Mouse (Mus musculus) right cerebral cortex, postnatal 14 days (tissue): ENCODE measurements around the gene Fhit.

Source experiments
- DNase-seq: peaks from one replicate; pipeline ENCODE4 v3.0.0; 2022

The Fhit gene

DNA sequence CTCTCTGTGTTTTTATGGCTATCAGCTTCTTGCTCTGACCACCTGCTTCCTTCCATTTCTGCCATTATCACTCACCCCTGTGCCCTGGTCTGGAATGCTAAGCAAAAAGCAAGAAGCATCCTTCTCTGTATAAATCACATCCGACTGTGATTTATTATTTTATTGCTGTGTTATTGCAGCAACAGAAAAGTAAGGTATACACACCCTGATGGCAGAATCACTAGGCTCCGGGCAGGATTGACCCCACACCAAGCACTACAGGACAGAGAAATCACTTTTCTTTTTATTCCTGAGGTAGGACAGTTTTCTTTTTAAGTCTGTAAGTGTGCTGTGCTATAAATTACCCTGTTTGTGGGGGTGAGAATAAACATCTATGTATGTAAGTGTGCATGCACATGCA is 460.1 kb downstream of the Fhit start:
- no peak for DNase-seq

GRCm38 (mm10) chr14:10680041-10680440 is 481.8 kb downstream of the Fhit start:
- DNase-seq, result no peak

DNA sequence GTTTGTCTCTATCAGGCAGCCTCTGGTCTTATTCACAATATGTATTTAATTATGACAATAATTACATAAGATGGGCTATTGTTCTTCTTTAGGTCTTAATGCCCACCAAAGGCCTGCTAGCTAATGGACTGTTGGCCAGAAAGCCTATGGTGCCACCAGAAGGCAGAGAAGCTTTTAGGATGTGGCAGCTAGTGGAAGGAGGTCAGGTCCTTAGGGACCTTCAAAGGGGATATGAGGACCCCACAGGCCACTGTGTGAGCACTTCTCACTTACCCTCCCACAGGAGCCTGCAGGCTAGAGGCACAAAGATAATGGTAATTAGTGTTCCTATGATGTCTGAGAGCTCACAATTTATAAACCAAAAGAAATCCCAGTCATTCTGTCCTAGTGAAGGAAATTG is 482.2 kb downstream of the Fhit start:
- no peak for DNase-seq

DNA sequence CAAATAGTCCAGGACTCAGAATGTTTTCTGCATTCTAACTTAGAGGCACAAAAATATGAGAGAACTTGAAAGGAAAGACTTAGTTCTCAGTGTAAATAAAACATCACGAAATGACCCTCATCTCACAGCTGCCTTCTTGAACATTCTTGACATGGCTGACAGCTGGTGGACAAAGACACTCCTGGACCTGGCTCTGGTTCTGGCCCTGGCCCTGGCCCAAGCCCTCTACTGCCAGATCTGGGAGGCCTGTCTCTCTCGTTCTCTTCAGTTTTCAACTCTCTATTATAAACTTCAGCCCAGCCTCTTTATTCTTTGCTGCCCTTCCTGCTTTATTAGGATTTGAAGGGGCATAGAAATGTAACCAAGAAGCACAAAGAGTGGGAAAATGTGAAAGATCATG is 484.2 kb downstream of the Fhit start:
- DNase-seq, result no peak

- no peak for DNase-seq
These were observed 501.6 kb downstream of the Fhit start for GRCm38 (mm10) chr14:10660247-10660646.

DNA sequence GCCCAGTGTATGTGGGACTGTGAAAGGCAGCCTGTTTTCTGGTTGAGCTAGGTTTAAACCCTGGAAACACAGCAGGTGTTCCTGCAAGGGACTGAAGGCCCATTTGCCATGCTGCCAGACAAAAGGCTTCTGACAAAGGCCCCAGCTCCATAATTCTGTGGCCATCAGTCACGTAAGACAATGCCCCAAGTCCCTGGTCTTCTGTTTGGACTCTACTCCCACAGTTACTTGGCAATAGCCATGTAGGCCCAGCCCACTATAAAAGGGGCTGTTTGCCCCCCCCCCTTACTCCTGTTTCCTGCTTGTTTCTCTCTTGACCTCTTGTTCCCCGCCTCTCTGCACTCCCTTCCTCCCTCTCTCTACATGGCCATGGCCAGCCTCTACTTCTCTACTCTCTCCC is 502.5 kb downstream of the Fhit start:
- DNase-seq, result no peak

DNA sequence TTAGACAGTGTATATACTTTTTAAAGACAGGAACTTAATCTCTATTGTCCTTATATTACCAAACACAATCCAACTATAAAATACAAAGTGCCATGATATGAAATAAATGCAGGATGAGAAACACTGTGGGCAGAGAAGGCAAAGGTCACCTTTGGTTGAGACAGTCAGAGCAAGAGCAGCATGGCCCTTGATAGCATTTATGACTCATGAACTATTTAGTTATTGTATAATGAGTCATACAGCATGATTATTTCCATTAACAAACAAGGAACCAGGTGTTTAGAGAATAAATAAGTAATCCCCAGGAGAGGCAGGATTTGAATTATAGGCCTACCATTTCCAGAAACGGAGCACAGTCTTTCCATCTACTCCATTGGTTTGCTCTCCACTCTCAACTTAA is 503.6 kb downstream of the Fhit start:
- DNase-seq, result no peak

DNA sequence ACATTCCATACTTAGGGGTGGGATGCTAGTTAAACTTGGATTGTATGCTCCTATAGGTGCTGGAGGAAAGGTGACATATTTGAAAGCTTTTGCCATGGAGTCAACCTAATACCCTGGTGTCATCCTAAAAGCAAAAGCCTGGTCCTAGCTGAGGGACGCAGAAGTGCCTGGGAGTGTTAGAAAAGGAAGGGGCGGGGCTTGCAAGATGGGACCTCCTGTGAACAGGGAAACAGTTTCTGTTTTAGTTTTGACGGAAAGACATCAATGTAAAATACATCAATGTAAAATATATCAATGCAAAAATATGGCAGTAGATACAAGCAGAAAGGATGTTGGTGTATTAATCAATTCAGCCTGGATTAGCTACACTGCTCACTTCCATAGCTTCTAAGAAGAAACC is 504.5 kb downstream of the Fhit start:
- no peak for DNase-seq

GRCm38 (mm10) chr14:10655842-10656241 is 506.0 kb downstream of the Fhit start:
- no peak for DNase-seq

DNA sequence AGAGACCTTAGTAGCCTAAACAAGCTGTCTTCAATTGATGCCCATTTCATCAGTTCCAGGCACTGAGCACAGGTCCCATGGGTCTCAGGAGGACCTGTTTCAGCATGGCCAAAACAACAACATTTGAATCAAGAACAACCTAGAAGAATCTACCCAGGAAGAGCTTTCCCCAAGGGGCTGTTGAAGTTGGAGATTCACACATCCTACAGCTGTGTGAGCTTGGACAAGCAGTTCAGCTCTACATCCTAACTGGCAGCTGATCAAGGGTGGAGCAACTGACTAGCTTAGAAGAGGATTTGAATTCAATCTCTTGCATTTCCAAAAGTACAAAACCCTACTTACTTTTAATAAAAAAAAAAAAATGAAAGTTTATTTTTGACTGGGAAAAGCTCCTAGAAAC is 514.0 kb downstream of the Fhit start:
- DNase-seq, result no peak

GRCm38 (mm10) chr14:10631783-10632182 is 530.1 kb downstream of the Fhit start:
- DNase-seq, result no peak

DNA sequence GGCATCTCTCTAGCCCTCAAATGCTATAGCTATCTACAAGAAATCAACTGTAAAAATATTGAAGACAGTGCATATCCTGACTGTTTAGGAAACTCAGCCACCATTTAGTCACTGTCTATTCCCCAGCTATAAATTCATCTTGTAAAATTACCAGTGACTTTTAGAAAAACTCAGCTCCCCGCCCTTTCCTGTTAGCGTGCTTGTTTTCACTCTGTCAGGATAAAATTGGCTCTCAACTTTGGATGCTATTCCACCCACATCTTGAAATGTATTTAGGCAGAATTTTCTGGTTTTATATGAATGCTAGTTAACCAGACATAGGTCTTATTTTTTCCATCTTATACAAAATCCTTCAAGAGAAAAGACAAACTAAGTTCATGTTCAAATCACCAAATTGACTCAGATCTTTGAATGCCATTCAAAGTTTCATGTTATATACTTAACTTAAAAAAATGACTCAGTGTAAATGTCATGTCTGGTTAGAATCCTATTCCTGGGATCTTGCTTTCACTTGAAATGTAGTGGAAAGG is 530.9 kb downstream of the Fhit start:
- DNase-seq, result no peak

GRCm38 (mm10) chr14:10593467-10593866 is 568.4 kb downstream of the Fhit start:
- DNase-seq, result no peak

DNA sequence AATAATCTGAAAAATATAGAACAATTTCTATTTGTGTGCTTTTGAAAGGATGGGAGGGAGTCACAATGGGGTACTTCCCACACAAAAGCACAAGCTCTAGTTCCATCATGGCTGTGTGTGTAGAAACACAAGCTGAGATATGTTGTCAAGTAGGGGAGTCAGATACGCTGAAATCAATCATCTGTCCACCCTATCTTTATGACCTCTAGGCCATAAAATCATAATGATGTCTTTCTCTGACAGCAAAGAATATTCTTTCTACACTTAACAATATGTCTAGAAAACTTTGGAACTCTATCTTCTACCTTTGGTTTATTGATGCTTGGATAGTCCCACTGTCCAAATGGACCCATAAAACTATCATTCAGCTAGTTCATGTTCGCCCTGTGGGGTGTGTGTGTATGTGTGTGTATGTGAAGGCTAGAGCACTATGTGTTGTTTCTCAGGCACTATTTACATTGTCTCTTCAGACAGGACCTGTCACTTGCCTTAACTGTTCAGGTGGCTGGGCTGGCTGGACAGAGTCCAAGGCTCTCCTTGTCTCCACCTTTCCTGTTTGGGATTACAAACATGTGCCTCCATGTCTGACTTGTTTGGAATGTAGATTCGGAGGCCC is 592.8 kb downstream of the Fhit start:
- DNase-seq, result no peak

- no peak for DNase-seq
These were observed 594.1 kb downstream of the Fhit start for GRCm38 (mm10) chr14:10567771-10568170.

DNA sequence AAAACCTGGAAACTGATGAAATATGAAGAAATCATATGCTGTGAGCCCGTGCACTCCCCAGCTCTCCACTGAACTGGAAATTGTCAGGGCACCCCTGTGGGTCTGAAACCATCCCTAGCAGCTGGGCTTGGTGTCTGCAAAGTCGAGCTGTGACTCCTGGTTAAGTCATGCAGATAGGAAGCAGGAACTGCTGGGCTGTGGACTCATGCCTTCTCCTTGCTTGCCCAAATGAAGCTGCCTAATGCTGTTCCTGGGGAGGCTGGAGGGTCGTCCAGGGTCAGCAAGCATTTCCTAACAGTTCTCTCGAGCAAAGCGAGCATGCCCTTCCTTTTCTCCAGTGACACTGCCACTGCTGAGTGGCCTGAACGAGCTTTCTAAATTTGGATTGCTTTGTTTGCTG is 607.1 kb downstream of the Fhit start:
- no peak for DNase-seq

- no peak for DNase-seq
These were observed 613.2 kb downstream of the Fhit start for GRCm38 (mm10) chr14:10548632-10549031.

DNA sequence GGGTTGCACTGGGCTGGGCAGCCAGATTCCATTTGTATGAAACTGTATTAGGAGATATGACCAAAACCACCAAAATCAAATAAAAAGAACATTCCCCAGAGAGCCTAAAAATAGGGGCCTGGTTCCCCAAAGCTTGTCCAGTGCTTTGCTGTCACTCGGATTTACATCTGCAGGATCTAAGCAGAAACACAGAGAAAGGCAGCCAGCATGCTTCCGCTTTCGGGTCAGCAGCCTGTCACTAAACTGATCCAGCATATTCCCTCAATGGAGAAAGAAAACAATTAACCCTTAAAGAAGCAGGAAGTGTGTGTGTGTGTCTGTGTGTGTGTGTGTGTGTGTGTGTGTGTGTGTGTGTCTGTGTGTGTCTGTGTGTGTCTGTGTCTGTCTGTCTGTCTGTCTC is 615.9 kb downstream of the Fhit start:
- DNase-seq, result no peak

DNA sequence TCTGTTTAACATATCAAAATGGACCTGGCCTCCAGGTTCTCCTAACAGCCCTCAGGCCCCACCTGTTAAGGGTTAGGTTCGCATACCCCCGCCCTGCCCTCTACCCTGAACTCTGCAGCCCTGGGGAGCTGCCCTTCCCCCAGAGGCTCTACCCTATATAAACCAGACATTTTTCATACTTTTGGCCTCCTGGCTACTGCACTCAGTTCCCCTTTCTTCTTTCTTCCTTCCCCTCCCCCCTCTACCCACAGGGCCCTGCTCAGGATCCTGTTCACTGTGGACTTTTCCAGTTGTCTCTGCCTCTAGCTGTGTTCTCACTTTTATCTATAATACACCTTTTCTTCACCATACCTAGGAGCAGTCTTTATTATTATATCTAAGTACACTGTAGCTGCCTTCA is 627.0 kb downstream of the Fhit start:
- DNase-seq, result no peak

- no peak for DNase-seq
These were observed 629.9 kb downstream of the Fhit start for GRCm38 (mm10) chr14:10531748-10532500.

- DNase-seq, result no peak
These were observed 635.0 kb downstream of the Fhit start for GRCm38 (mm10) chr14:10526800-10527199.

DNA sequence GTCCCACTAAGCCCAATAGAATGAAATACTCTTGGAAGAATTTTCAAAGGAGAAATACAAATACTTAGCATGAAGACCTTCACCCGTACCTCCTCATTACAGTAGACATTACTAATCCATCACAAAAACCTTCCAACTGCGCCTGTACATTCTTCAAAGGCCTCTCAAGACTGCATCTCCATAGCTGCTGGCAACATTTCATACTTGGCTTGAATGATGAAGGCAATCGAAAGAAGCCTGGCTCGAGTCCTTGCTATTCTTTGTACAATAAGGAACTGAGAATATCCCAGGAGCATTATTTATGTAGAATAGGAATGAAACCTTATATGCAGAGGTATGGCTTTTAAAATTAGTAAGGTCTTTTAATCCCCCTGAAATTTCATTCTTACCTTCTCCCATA is 636.0 kb downstream of the Fhit start:
- DNase-seq, result no peak

- DNase-seq, result no peak
These were observed 647.8 kb downstream of the Fhit start for GRCm38 (mm10) chr14:10514026-10514425.

- DNase-seq, result no peak
These were observed 652.6 kb downstream of the Fhit start for GRCm38 (mm10) chr14:10509252-10509651.

DNA sequence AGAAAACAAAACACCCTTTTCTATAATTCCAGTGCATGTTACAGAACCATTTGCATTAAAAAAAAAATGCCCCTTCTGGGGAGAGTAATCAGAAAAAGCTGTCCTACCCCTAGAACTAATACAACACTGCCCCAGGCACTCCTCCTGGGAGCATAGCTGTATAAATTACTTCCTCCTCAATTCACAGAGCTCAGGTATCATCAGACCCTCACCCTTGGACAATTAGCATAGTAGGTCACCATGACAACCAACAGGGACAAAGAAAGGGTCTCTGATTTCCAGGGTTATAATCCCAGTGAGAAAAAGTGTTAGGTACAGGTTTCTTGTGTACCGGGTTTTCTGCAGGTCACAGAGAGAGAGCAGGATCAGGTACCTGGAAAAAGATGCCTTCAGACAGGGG is 654.3 kb downstream of the Fhit start:
- no peak for DNase-seq
